Mouse (Mus musculus) MEL (cell line): ENCODE data around the gene S100a1. TPM values are rescaled to one million over a fixed set of nuclear protein-coding genes. Genes with fewer than 3 reads are reported as not detected.

Experiments
- DNase-seq: peaks from one replicate; pipeline ENCODE4 v3.0.0; 2011; ENCODE audit warnings: low read depth, low spot score
- H3K27ac ChIP-seq: 2 replicates; pipeline ENCODE4 v1.5.1; 2012; ENCODE audit warnings: low read depth, mild to moderate bottlenecking, control low read depth, low read length, moderate library complexity; ENCODE audit not compliant: control insufficient read depth
- H3K27me3 ChIP-seq, 2 experiments: fragments of 150-350 bp in 1 of 2; sonication (generic) in 1 of 2; 2 replicates each; pipeline ENCODE4 v1.6.1; 2012; ENCODE audit warnings: low read length in 2 of 2, mild to moderate bottlenecking in 2 of 2, improper control_type of control experiment in 1 of 2, moderate library complexity in 1 of 2; ENCODE audit not compliant: insufficient read depth in 2 of 2, control insufficient read depth in 1 of 2
- H3K36me3 ChIP-seq, 2 experiments: 2 replicates each; pipeline ENCODE4 v1.6.1; 2012 to 2014; ENCODE audit warnings: low read length in 2 of 2, improper control_type of control experiment in 1 of 2, inconsistent platforms in 1 of 2, mild to moderate bottlenecking in 1 of 2; ENCODE audit not compliant: insufficient read depth in 2 of 2, control insufficient read depth in 1 of 2
- H3K4me1 ChIP-seq, 2 experiments: fragments of 150-350 bp in 1 of 2; sonication (generic) in 1 of 2; 2 replicates each; pipeline ENCODE4 v1.6.1; 2012; ENCODE audit warnings: low read length in 2 of 2, improper control_type of control experiment in 1 of 2, mild to moderate bottlenecking in 1 of 2; ENCODE audit not compliant: insufficient read depth in 2 of 2, control insufficient read depth in 1 of 2
- H3K4me3 ChIP-seq, 2 experiments: fragments of 150-350 bp in 1 of 2; sonication (generic) in 1 of 2; 2 replicates each; pipeline ENCODE4 v1.5.1; 2012; ENCODE audit warnings: low read depth in 2 of 2, low read length in 2 of 2, mild to moderate bottlenecking in 2 of 2, moderate library complexity in 2 of 2, control low read depth in 1 of 2, improper control_type of control experiment in 1 of 2; ENCODE audit not compliant: control insufficient read depth in 1 of 2, insufficient read depth in 1 of 2
- H3K79me2 ChIP-seq: 2 replicates; pipeline ENCODE4 v1.6.1; 2012; ENCODE audit warnings: mild to moderate bottlenecking, low read length, moderate library complexity; ENCODE audit not compliant: control insufficient read depth, poor library complexity, insufficient read depth
- H3K9ac ChIP-seq: 2 replicates; pipeline ENCODE4 v1.6.1; 2012; ENCODE audit warnings: low read depth, mild to moderate bottlenecking, control low read depth, low read length, moderate library complexity; ENCODE audit not compliant: control insufficient read depth, poor library complexity, severe bottlenecking
- H3K9me3 ChIP-seq: fragments of 150-350 bp; sonication (generic); replicated peaks from 2 replicates; pipeline ENCODE4 v1.6.1; 2012; ENCODE audit warnings: mild to moderate bottlenecking, low read length, improper control_type of control experiment, moderate library complexity; ENCODE audit not compliant: insufficient read depth
- BHLHE40 ChIP-seq: IDR thresholded peaks from 2 replicates; pipeline ENCODE4 v1.6.1; 2012; ENCODE audit warnings: low read depth, mild to moderate bottlenecking, inconsistent platforms, low read length, improper control_type of control experiment, borderline replicate concordance
- CHD1 ChIP-seq: IDR thresholded peaks from 2 replicates; pipeline ENCODE4 v1.6.1; 2012; ENCODE audit warnings: low read depth, mild to moderate bottlenecking, inconsistent platforms, low read length, improper control_type of control experiment
- CTCF ChIP-seq, 3 experiments: IDR thresholded peaks in 2 of 3; conservative IDR thresholded peaks in 1 of 3; 2 replicates each; pipeline ENCODE4 v1.5.1; 2011 to 2012; ENCODE audit warnings: low read length in 3 of 3, low read depth in 2 of 3, mild to moderate bottlenecking in 2 of 3, improper control_type of control experiment in 1 of 3, inconsistent platforms in 1 of 3, mixed read lengths in 1 of 3, moderate library complexity in 1 of 3; ENCODE audit not compliant: control insufficient read depth in 1 of 3, insufficient read depth in 1 of 3, poor library complexity in 1 of 3, severe bottlenecking in 1 of 3
- E2F4 ChIP-seq: IDR thresholded peaks from 2 replicates; pipeline ENCODE4 v1.6.1; 2011; ENCODE audit warnings: low read depth, low read length, improper control_type of control experiment, borderline replicate concordance
- ELF1 ChIP-seq: IDR thresholded peaks from 2 replicates; pipeline ENCODE4 v1.6.1; 2014; ENCODE audit warnings: low read depth, mild to moderate bottlenecking, inconsistent platforms, low read length, improper control_type of control experiment, moderate library complexity
- EP300 ChIP-seq, 2 experiments: IDR thresholded peaks; 2 replicates each; pipeline ENCODE4 v1.6.1; 2011; ENCODE audit warnings: improper control_type of control experiment in 2 of 2, low read length in 2 of 2, low read depth in 1 of 2, mild to moderate bottlenecking in 1 of 2
- ETS1 ChIP-seq: IDR thresholded peaks from 2 replicates; pipeline ENCODE4 v1.6.1; 2012; ENCODE audit warnings: low read depth, mild to moderate bottlenecking, inconsistent platforms, low read length, improper control_type of control experiment, moderate library complexity
- GABPA ChIP-seq: IDR thresholded peaks from 2 replicates; pipeline ENCODE4 v1.6.1; 2012; ENCODE audit warnings: low read depth, mild to moderate bottlenecking, inconsistent platforms, low read length, improper control_type of control experiment, moderate library complexity
- HCFC1 ChIP-seq: IDR thresholded peaks from 2 replicates; pipeline ENCODE4 v1.6.1; 2012; ENCODE audit warnings: low read depth, mild to moderate bottlenecking, inconsistent platforms, low read length, improper control_type of control experiment, moderate library complexity
- JUND ChIP-seq: IDR thresholded peaks from 2 replicates; pipeline ENCODE4 v1.6.1; 2011; ENCODE audit warnings: low read depth, mild to moderate bottlenecking, improper control_type of control experiment, low read length
- MAFK ChIP-seq: IDR thresholded peaks from 2 replicates; pipeline ENCODE4 v1.6.1; 2011; ENCODE audit warnings: low read depth, mild to moderate bottlenecking, low read length, improper control_type of control experiment, borderline replicate concordance
- MEF2A ChIP-seq: IDR thresholded peaks from 2 replicates; pipeline ENCODE4 v1.6.1; 2014; ENCODE audit warnings: low read depth, mild to moderate bottlenecking, inconsistent platforms, low read length, improper control_type of control experiment; ENCODE audit not compliant: poor library complexity, insufficient replicate concordance, severe bottlenecking; ENCODE audit errors: extremely low read depth
- NELFE ChIP-seq: IDR thresholded peaks from 2 replicates; pipeline ENCODE4 v1.6.1; 2011; ENCODE audit warnings: low read depth, low read length, improper control_type of control experiment
- NRF1 ChIP-seq: IDR thresholded peaks from 2 replicates; pipeline ENCODE4 v1.6.1; 2014; ENCODE audit warnings: low read depth, mild to moderate bottlenecking, inconsistent platforms, low read length, improper control_type of control experiment, moderate library complexity; ENCODE audit not compliant: poor library complexity, insufficient read depth, severe bottlenecking
- POLR2A ChIP-seq, 2 experiments: IDR thresholded peaks; 2 replicates each; pipeline ENCODE4 v1.6.1; 2011 to 2012; ENCODE audit warnings: low read length in 2 of 2, mild to moderate bottlenecking in 2 of 2, control low read depth in 1 of 2, improper control_type of control experiment in 1 of 2, low read depth in 1 of 2, moderate library complexity in 1 of 2; ENCODE audit not compliant: control insufficient read depth in 1 of 2, insufficient read depth in 1 of 2, poor library complexity in 1 of 2
- POLR2AphosphoS2 ChIP-seq: IDR thresholded peaks from 2 replicates; pipeline ENCODE4 v1.6.1; 2011; ENCODE audit warnings: low read length, improper control_type of control experiment
- POLR2AphosphoS5 ChIP-seq: IDR thresholded peaks from 2 replicates; pipeline ENCODE4 v1.6.1; 2012; ENCODE audit warnings: low read depth, borderline replicate concordance, mild to moderate bottlenecking, inconsistent platforms, low read length, moderate library complexity, mixed read lengths
- RAD21 ChIP-seq: IDR thresholded peaks from 2 replicates; pipeline ENCODE4 v1.6.1; 2011; ENCODE audit warnings: mild to moderate bottlenecking, low read depth, low read length, improper control_type of control experiment
- RCOR1 ChIP-seq: IDR thresholded peaks from 2 replicates; pipeline ENCODE4 v1.6.1; 2012; ENCODE audit warnings: low read depth, mild to moderate bottlenecking, inconsistent platforms, low read length, improper control_type of control experiment
- SMC3 ChIP-seq: IDR thresholded peaks from 2 replicates; pipeline ENCODE4 v1.6.1; 2011; ENCODE audit warnings: low read depth, low read length, improper control_type of control experiment
- TAL1 ChIP-seq: IDR thresholded peaks from 2 replicates; pipeline ENCODE4 v1.6.1; 2012; ENCODE audit warnings: mild to moderate bottlenecking, inconsistent platforms, low read length, moderate library complexity, mixed read lengths
- UBTF ChIP-seq: IDR thresholded peaks from 2 replicates; pipeline ENCODE4 v1.6.1; 2012; ENCODE audit warnings: low read depth, mild to moderate bottlenecking, inconsistent platforms, low read length, improper control_type of control experiment, moderate library complexity, borderline replicate concordance; ENCODE audit not compliant: insufficient read depth
- USF1 ChIP-seq: IDR thresholded peaks from 2 replicates; pipeline ENCODE4 v1.6.1; 2014; ENCODE audit warnings: low read depth, mild to moderate bottlenecking, inconsistent platforms, low read length, improper control_type of control experiment, moderate library complexity
- USF2 ChIP-seq, 2 experiments: IDR thresholded peaks; 2 replicates each; pipeline ENCODE4 v1.6.1; 2011 to 2012; ENCODE audit warnings: improper control_type of control experiment in 2 of 2, low read length in 2 of 2, borderline replicate concordance in 1 of 2, inconsistent platforms in 1 of 2, low read depth in 1 of 2, mild to moderate bottlenecking in 1 of 2; ENCODE audit not compliant: insufficient read depth in 1 of 2
- ZC3H11A ChIP-seq: IDR thresholded peaks from 2 replicates; pipeline ENCODE4 v1.6.1; 2012; ENCODE audit warnings: low read depth, mild to moderate bottlenecking, inconsistent platforms, low read length, improper control_type of control experiment
- ZKSCAN1 ChIP-seq: IDR thresholded peaks from 2 replicates; pipeline ENCODE4 v1.6.1; 2012; ENCODE audit warnings: low read depth, mild to moderate bottlenecking, inconsistent platforms, low read length, improper control_type of control experiment, moderate library complexity
- ZNF384 ChIP-seq: IDR thresholded peaks from 2 replicates; pipeline ENCODE4 v1.6.1; 2012; ENCODE audit warnings: low read depth, mild to moderate bottlenecking, inconsistent platforms, low read length, improper control_type of control experiment
- polyA plus RNA-seq, 2 experiments: library from polyadenylated mRNA; stranded (reverse) in 1 of 2; unstranded in 1 of 2; fragments of >175 nt in 1 of 2; fragments of >200 nt in 1 of 2; gene quantifications; 2 replicates each; pipeline versions ENCODE4 v1.2.1 to v1.2.4; 2012; ENCODE audit warnings: low replicate concordance in 2 of 2, low read depth in 1 of 2; ENCODE audit not compliant: insufficient read length in 2 of 2, insufficient read depth in 1 of 2, missing spikeins in 1 of 2
- total RNA-seq: library from RNA; depleted of rRNA; stranded (reverse); fragments of 300-350 nt; gene quantifications from 2 replicates; pipeline ENCODE4 v1.2.3, GENCODE M21; 2012

Gene S100a1
- total and polyA plus RNA-seq, 3 experiments, result 14.4 to 22.2 TPM; not detected in 1

- Histone ChIP-seq H3K9me3 (no peaks in the 10 kb centered on the region), H3K27ac (no peak overlapping the region), H3K4me3 (no peak overlapping the region), H3K36me3 (no peaks in the 10 kb centered on the region), H3K9ac (no peak overlapping the region), H3K79me2 (no peaks in the 10 kb centered on the region), H3K4me1 (no peaks in the 10 kb centered on the region; a peak in 1 of 4 replicates), H3K27me3 (peaks cover 28 to 42% of the 10 kb centered on the region in 2 experiments)
- DNase-seq, result no peak
- TF ChIP-seq USF2 (IDR thresholded peaks at IDR 0.05; ENCODE audit: borderline replicate concordance in 1 of 2, insufficient read depth in 1 of 2, low read depth in 1 of 2, low read length in 2 of 2) (no peak), NRF1 (no peak), JUND (no peak), ZC3H11A (no peak), ETS1 (no peak), POLR2AphosphoS2 (no peak), ZKSCAN1 (no peak), MEF2A (no peak), ELF1 (no peak), USF1 (no peak), POLR2A (IDR thresholded peaks at IDR 0.05; ENCODE audit: control insufficient read depth in 1 of 2, insufficient read depth in 1 of 2, low read depth in 1 of 2, low read length in 2 of 2, poor library complexity in 1 of 2) (no peak), HCFC1 (no peak), TAL1 (no peak), POLR2AphosphoS5 (no peak), RAD21 (no peak), E2F4 (no peak), BHLHE40 (no peak), SMC3 (no peak), RCOR1 (no peak)
Measured at GRCm38 (mm10) chr3:90555954-90556353, 41.8 kb upstream of the S100a1 start.

GRCm38 (mm10) chr3:90552231-90552630 is 38.0 kb upstream of the S100a1 start:
- Histone ChIP-seq H3K9ac (no peak overlapping the region), H3K36me3 (no peaks in the 10 kb centered on the region), H3K4me1 (no peaks in the 10 kb centered on the region; a peak in 1 of 4 replicates), H3K27me3 (peaks cover 20 to 46% of the 10 kb centered on the region in 2 experiments), H3K27ac (no peak overlapping the region), H3K9me3 (no peaks in the 10 kb centered on the region), H3K79me2 (no peaks in the 10 kb centered on the region), H3K4me3 (no peak overlapping the region)
- TF ChIP-seq GABPA (no peak), POLR2AphosphoS2 (no peak), CHD1 (no peak), UBTF (no peak), ZNF384 (no peak), NELFE (no peak), EP300 (IDR thresholded peaks at IDR 0.05; ENCODE audit: low read depth in 1 of 2, low read length in 2 of 2) (no peak), JUND (no peak), ELF1 (no peak), MAFK (no peak), NRF1 (no peak), CTCF (IDR thresholded peaks at IDR 0.05 in 2 of 3, conservative IDR thresholded peaks at IDR 0.05 in 1 of 3; ENCODE audit: control insufficient read depth in 1 of 3, insufficient read depth in 1 of 3, low read depth in 2 of 3, low read length in 3 of 3, poor library complexity in 1 of 3, severe bottlenecking in 1 of 3) (no peak)
- DNase-seq, result no peak
